Mouse (Mus musculus): Measurements from ENCODE around the gene Zswim9. TPM values are rescaled to one million over a fixed set of nuclear protein-coding genes. Genes with fewer than 3 reads are reported as not detected.
A peak's percentile ranks its signal among the peaks of the same experiment; 100 is the strongest.

The Zswim9 gene
- polyA plus RNA-seq (2016; fragmentation: Nextera tagmentation; extraction: Ambion mirVana), result 12.6 and 15.0 TPM in 2 replicates

- peaks cover 70% of the 10 kb centered on the region for H3K36me3 ChIP-seq
- under 1% methylated on average over 39 of the region's 39 CpGs for WGBS
Observed at GRCm38 (mm10) chr7:13278308-13278891, at the start of gene Zswim9. Zswim9 (minus strand) TSS chr7:13278721.

GRCm38 (mm10) chr7:13324316-13324715 is 45.8 kb upstream of the Zswim9 start, which contains the start of gene Pla2g4c:
Pla2g4c (plus strand) TSS chr7:13324655.
- Histone ChIP-seq H3K27ac (no peak within 1 kb of the TSS), H3K4me1 (replicated peaks) (no peaks in the 10 kb centered on the region), H3K4me3 (replicated peaks) (no peak within 1 kb of the TSS), H3K9ac (replicated peaks) (no peak within 1 kb of the TSS), H3K4me2 (no peak within 1 kb of the TSS), H3K36me3 (no peaks in the 10 kb centered on the region), H3K9me3 (no peaks in the 10 kb centered on the region), H3K27me3 (no peaks in the 10 kb centered on the region)
- WGBS, result 89% methylated on average over 2 of the region's 2 CpGs
- no peak for ATAC-seq (ENCODE audit: insufficient number of reproducible peaks, insufficient read depth, low FRiP score, low TSS enrichment, low read depth)

More at GRCm38 (mm10) chr7:13278308-13278891, at the start of gene Zswim9:
- H3K4me3 ChIP-seq (replicated peaks), result peak within 1 kb of the TSS; percentile 60
- H3K9me3 ChIP-seq, result peaks cover 8% of the 10 kb centered on the region; the same call in 1 of the 2 replicates
- H3K27ac ChIP-seq, result peak within 1 kb of the TSS; percentile 87
- H3K9ac ChIP-seq (replicated peaks), result peak within 1 kb of the TSS; percentile 65
- H3K4me2 ChIP-seq, result peak within 1 kb of the TSS; percentile 60
- no peaks in the 10 kb centered on the region for H3K4me1 ChIP-seq (replicated peaks)
- ATAC-seq (ENCODE audit: insufficient number of reproducible peaks, insufficient read depth, low FRiP score, low TSS enrichment, low read depth), result peak; percentile 99
- no peaks in the 10 kb centered on the region for H3K27me3 ChIP-seq

- Histone ChIP-seq H3K4me1 (replicated peaks) (no peaks in the 10 kb centered on the region), H3K9me3 (no peaks in the 10 kb centered on the region), H3K4me2 (no peak overlapping the region), H3K9ac (replicated peaks) (no peak overlapping the region), H3K36me3 (no peaks in the 10 kb centered on the region), H3K27me3 (no peaks in the 10 kb centered on the region), H3K4me3 (replicated peaks) (no peak overlapping the region), H3K27ac (no peak overlapping the region)
- 90% methylated on average over 3 of the region's 3 CpGs for WGBS
- ATAC-seq (ENCODE audit: insufficient number of reproducible peaks, insufficient read depth, low FRiP score, low TSS enrichment, low read depth), result no peak
Observed at GRCm38 (mm10) chr7:13321424-13321823, 42.9 kb upstream of the Zswim9 start.

- Histone ChIP-seq H3K9me3 (no peaks in the 10 kb centered on the region), H3K27ac (no peak overlapping the region), H3K27me3 (no peaks in the 10 kb centered on the region), H3K4me1 (replicated peaks) (no peaks in the 10 kb centered on the region), H3K4me3 (replicated peaks) (no peak overlapping the region), H3K9ac (replicated peaks) (no peak overlapping the region), H3K4me2 (no peak overlapping the region), H3K36me3 (peaks cover 55% of the 10 kb centered on the region)
- no peak for ATAC-seq (ENCODE audit: insufficient number of reproducible peaks, insufficient read depth, low FRiP score, low TSS enrichment, low read depth)
- WGBS, result 84% methylated on average over 5 of the region's 5 CpGs
Observed at GRCm38 (mm10) chr7:13314095-13314597, 35.6 kb upstream of the Zswim9 start.

- no peaks in the 10 kb centered on the region for H3K27me3 ChIP-seq
- no peak overlapping the region for H3K27ac ChIP-seq
- WGBS, result 94% methylated on average over 4 of the region's 4 CpGs
- no peaks in the 10 kb centered on the region for H3K9me3 ChIP-seq
- H3K4me1 ChIP-seq (replicated peaks), result no peaks in the 10 kb centered on the region
- H3K36me3 ChIP-seq, result peaks cover 81% of the 10 kb centered on the region
- H3K4me2 ChIP-seq, result no peak overlapping the region
- H3K9ac ChIP-seq (replicated peaks), result no peak overlapping the region
- no peak for ATAC-seq (ENCODE audit: insufficient number of reproducible peaks, insufficient read depth, low FRiP score, low TSS enrichment, low read depth)
- no peak overlapping the region for H3K4me3 ChIP-seq (replicated peaks)
Observed at GRCm38 (mm10) chr7:13311401-13311800, 32.9 kb upstream of the Zswim9 start.

GRCm38 (mm10) chr7:13310493-13311199 is 32.1 kb upstream of the Zswim9 start:
- no peak overlapping the region for H3K4me3 ChIP-seq (replicated peaks)
- H3K9me3 ChIP-seq, result no peaks in the 10 kb centered on the region
- H3K9ac ChIP-seq (replicated peaks), result no peak overlapping the region
- WGBS, result 95% methylated on average over 6 of the region's 6 CpGs
- peaks cover 89% of the 10 kb centered on the region for H3K36me3 ChIP-seq
- no peak overlapping the region for H3K4me2 ChIP-seq
- H3K4me1 ChIP-seq (replicated peaks), result no peaks in the 10 kb centered on the region
- no peak for ATAC-seq (ENCODE audit: insufficient number of reproducible peaks, insufficient read depth, low FRiP score, low TSS enrichment, low read depth)
- H3K27ac ChIP-seq, result no peak overlapping the region
- H3K27me3 ChIP-seq, result no peaks in the 10 kb centered on the region

- H3K9ac ChIP-seq (replicated peaks), result no peak overlapping the region
- H3K27me3 ChIP-seq, result no peaks in the 10 kb centered on the region
- no peak overlapping the region for H3K4me2 ChIP-seq
- no peak overlapping the region for H3K27ac ChIP-seq
- no peaks in the 10 kb centered on the region for H3K4me1 ChIP-seq (replicated peaks)
- no peaks in the 10 kb centered on the region for H3K9me3 ChIP-seq
- H3K36me3 ChIP-seq, result peaks cover 97% of the 10 kb centered on the region
- H3K4me3 ChIP-seq (replicated peaks), result no peak overlapping the region
- WGBS, result 98% methylated on average over 2 of the region's 2 CpGs
- ATAC-seq (ENCODE audit: insufficient number of reproducible peaks, insufficient read depth, low FRiP score, low TSS enrichment, low read depth), result no peak
Observed at GRCm38 (mm10) chr7:13309407-13309806, 30.9 kb upstream of the Zswim9 start.

- H3K36me3 ChIP-seq, result peaks cover 98% of the 10 kb centered on the region
- H3K4me2 ChIP-seq, result no peak overlapping the region
- ATAC-seq (ENCODE audit: insufficient number of reproducible peaks, insufficient read depth, low FRiP score, low TSS enrichment, low read depth), result no peak
- H3K27me3 ChIP-seq, result no peaks in the 10 kb centered on the region
- H3K4me1 ChIP-seq (replicated peaks), result no peaks in the 10 kb centered on the region
- no peak overlapping the region for H3K4me3 ChIP-seq (replicated peaks)
- H3K9me3 ChIP-seq, result no peaks in the 10 kb centered on the region
- no peak overlapping the region for H3K9ac ChIP-seq (replicated peaks)
- no peak overlapping the region for H3K27ac ChIP-seq
Observed at GRCm38 (mm10) chr7:13303372-13303771, 24.9 kb upstream of the Zswim9 start.

- no peak overlapping the region for H3K4me3 ChIP-seq (replicated peaks)
- H3K27ac ChIP-seq, result no peak overlapping the region
- 79% methylated on average over 2 of the region's 2 CpGs for WGBS
- no peak overlapping the region for H3K9ac ChIP-seq (replicated peaks)
- no peak for ATAC-seq (ENCODE audit: insufficient number of reproducible peaks, insufficient read depth, low FRiP score, low TSS enrichment, low read depth)
- no peak overlapping the region for H3K4me2 ChIP-seq
- H3K4me1 ChIP-seq (replicated peaks), result no peaks in the 10 kb centered on the region
- no peaks in the 10 kb centered on the region for H3K27me3 ChIP-seq
- H3K9me3 ChIP-seq, result no peaks in the 10 kb centered on the region
- peaks cover 98% of the 10 kb centered on the region for H3K36me3 ChIP-seq
Observed at GRCm38 (mm10) chr7:13302780-13303179, 24.3 kb upstream of the Zswim9 start.

GRCm38 (mm10) chr7:13301643-13302042 is 23.1 kb upstream of the Zswim9 start:
- WGBS, result 90% methylated on average over 1 of the region's 1 CpGs
- Histone ChIP-seq H3K4me2 (no peak overlapping the region), H3K36me3 (peaks cover 99% of the 10 kb centered on the region), H3K4me1 (replicated peaks) (no peaks in the 10 kb centered on the region), H3K27ac (no peak overlapping the region), H3K9ac (replicated peaks) (no peak overlapping the region), H3K9me3 (no peaks in the 10 kb centered on the region), H3K27me3 (no peaks in the 10 kb centered on the region), H3K4me3 (replicated peaks) (no peak overlapping the region)
- no peak for ATAC-seq (ENCODE audit: insufficient number of reproducible peaks, insufficient read depth, low FRiP score, low TSS enrichment, low read depth)

GRCm38 (mm10) chr7:13298821-13299220 is 20.3 kb upstream of the Zswim9 start:
- peaks cover 100% of the 10 kb centered on the region for H3K36me3 ChIP-seq
- H3K4me2 ChIP-seq, result no peak overlapping the region
- H3K4me3 ChIP-seq (replicated peaks), result no peak overlapping the region
- no peak overlapping the region for H3K27ac ChIP-seq
- ATAC-seq (ENCODE audit: insufficient number of reproducible peaks, insufficient read depth, low FRiP score, low TSS enrichment, low read depth), result no peak
- H3K9me3 ChIP-seq, result no peaks in the 10 kb centered on the region
- H3K4me1 ChIP-seq (replicated peaks), result no peaks in the 10 kb centered on the region
- no peaks in the 10 kb centered on the region for H3K27me3 ChIP-seq
- no peak overlapping the region for H3K9ac ChIP-seq (replicated peaks)
- 93% methylated on average over 5 of the region's 5 CpGs for WGBS

Measured in limb, embryonic 12.5 days (tissue).